Mouse (Mus musculus) kidney, adult 2 months (tissue): ENCODE data around the gene Mfsd7a.

Experiments used
- CTCF ChIP-seq: fragments of 200-500 bp; conservative IDR thresholded peaks from 2 replicates; pipeline ENCODE4 v1.5.1; 2011; ENCODE audit warnings: low read depth, mild to moderate bottlenecking, control low read depth, low read length, moderate library complexity, mixed read lengths; ENCODE audit not compliant: insufficient read depth, insufficient read length
- POLR2A ChIP-seq: fragments of 200-500 bp; IDR thresholded peaks from one replicate; pipeline ENCODE4 v1.6.1; 2011; ENCODE audit warnings: low read depth, low read length, control low read depth

GRCm38 (mm10) chr5:108469617-108470016 is 20.9 kb upstream of the Mfsd7a start:
- no peak for TF ChIP-seq POLR2A
- TF ChIP-seq CTCF, result no peak
